10 mouse cellular contexts compared by ENCODE assay signal in the genomic region with DNA sequence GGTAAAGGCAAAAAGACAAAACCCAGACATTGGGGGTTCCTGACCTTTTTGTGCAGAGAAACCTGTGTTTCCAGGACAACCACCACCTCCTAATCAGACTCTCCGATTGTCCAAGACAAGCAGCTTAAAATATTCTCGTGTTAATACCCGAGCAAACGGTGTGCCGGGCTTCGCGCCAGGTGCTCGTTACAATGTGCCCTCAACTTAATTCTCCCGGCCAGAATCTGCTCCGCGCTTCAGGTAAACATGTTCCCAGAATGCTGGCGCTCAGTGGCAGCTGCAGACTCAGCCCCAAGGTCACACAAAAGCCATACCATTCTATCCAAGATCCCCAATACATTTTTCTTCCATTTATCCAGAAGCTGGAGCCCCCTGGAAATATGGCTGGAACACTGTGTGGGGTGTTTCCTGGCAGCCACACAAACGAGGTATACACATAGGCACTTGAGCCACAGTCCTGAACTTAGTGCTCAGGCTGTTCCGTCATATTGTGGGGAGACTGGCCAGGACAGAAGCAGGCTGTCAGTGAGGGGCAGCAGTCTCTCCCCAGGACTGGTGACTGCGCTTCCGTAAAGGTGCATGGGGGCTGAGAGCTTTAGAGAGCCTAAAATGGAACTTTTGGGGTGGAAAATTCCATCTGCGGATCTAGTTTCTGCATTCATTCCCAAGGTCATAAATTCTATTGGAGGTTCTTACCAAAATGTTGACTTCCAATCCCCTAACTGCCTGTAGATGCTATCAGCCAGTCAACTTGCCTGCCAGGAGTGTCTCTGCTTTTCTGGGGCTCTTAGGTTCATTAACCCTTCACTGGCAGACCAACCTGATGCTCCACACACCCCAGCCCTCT. TPM values are rescaled to one million over a fixed set of nuclear protein-coding genes. Genes with fewer than 3 reads are reported as not detected.
A peak's percentile ranks its signal among the peaks of the same experiment; 100 is the strongest.
DNase-seq lines count a peak whose midpoint lies in the region; ATAC-seq lines count a peak whose summit lies in the region.
"Had no signal": no experiment of that assay in that cellular context is flagged by ENCODE, and none has a peak within 500 bp of the region (broad histone marks: within the 10 kb centered on the region; RNA-seq: fewer than 3 reads in every experiment).

No protein-coding gene starts in this region.

- peak overlapping the region; percentile 49; the same call in 1 of the 2 replicates for H3K9ac ChIP-seq in lung, embryonic 16.5 days (ENCODE audit: low read length)
- no peak overlapping the region for H3K9ac ChIP-seq in limb, embryonic 15.5 days
- H3K9ac ChIP-seq: neural tube, embryonic 12.5 days had no signal

- H3K9me3 ChIP-seq in lung, embryonic 16.5 days (ENCODE audit: control insufficient read depth, low read length): no peaks in the 10 kb centered on the region
- no peaks in the 10 kb centered on the region for H3K9me3 ChIP-seq in limb, embryonic 15.5 days
- H3K9me3 ChIP-seq: neural tube, embryonic 12.5 days had no signal

- no peaks in the 10 kb centered on the region for H3K27me3 ChIP-seq in lung, embryonic 16.5 days (ENCODE audit: control insufficient read depth, insufficient read depth, low read depth, low read length)
- no peaks in the 10 kb centered on the region for H3K27me3 ChIP-seq in limb, embryonic 15.5 days
- H3K27me3 ChIP-seq: neural tube, embryonic 12.5 days had no signal

- intact Hi-C loops in left cerebral cortex, postnatal 36 days (cut with DNase I): no loop called here

- H3K27ac ChIP-seq in lung, embryonic 16.5 days (ENCODE audit: low read length): peak overlapping the region; percentile 85
- peak overlapping the region; percentile 77 for H3K27ac ChIP-seq in limb, embryonic 15.5 days
- H3K27ac ChIP-seq: neural tube, embryonic 12.5 days had no signal

- DNase-seq in cerebellum, postnatal 25 days: peak; percentile 52 to 68
- DNase-seq in cerebellum, adult 8-10 months: no peak
- DNase-seq in lung, postnatal 10 days: no peak
- peak; percentile 71 for DNase-seq in kidney, adult 18-20 months
- no peak for DNase-seq in left cerebral cortex, postnatal 36 days (ENCODE audit: low spot score in 2 of 2)
- no peak for DNase-seq in gastrocnemius, adult 18-20 months (ENCODE audit: low spot score)
- DNase-seq: B cell, adult 2 months had no signal

- H3K36me3 ChIP-seq in lung, embryonic 16.5 days (ENCODE audit: control insufficient read depth, insufficient read depth, low read length): no peaks in the 10 kb centered on the region
- no peaks in the 10 kb centered on the region for H3K36me3 ChIP-seq in limb, embryonic 15.5 days
- H3K36me3 ChIP-seq: neural tube, embryonic 12.5 days had no signal

- WGBS in lung, embryonic 16.5 days: 43% methylated on average over 17 of the region's 17 CpGs
- 32% methylated on average over 17 of the region's 17 CpGs for WGBS in limb, embryonic 15.5 days

- peak overlapping the region; percentile 8; the same call in 1 of the 2 replicates for H3K4me2 ChIP-seq in lung, embryonic 16.5 days (ENCODE audit: low read depth, low read length)
- H3K4me2 ChIP-seq in limb, embryonic 15.5 days: peak overlapping the region; percentile 27
- H3K4me2 ChIP-seq: neural tube, embryonic 12.5 days had no signal

- ATAC-seq in lung, embryonic 16.5 days (ENCODE audit: low read depth): peak; percentile 49; the same call in 1 of the 2 replicates
- peak; percentile 80 for ATAC-seq in limb, embryonic 15.5 days (ENCODE audit: insufficient number of reproducible peaks, low FRiP score, low TSS enrichment, low read depth)

- H3K4me1 ChIP-seq in lung, embryonic 16.5 days (replicated peaks; ENCODE audit: control insufficient read depth, insufficient read depth, low read length): peaks cover 12% of the 10 kb centered on the region
- H3K4me1 ChIP-seq in limb, embryonic 15.5 days: peaks cover 19% of the 10 kb centered on the region

- H3K4me3 ChIP-seq in lung, embryonic 16.5 days (ENCODE audit: low read length): no peak overlapping the region
- no peak overlapping the region for H3K4me3 ChIP-seq in limb, embryonic 15.5 days
- H3K4me3 ChIP-seq: neural tube, embryonic 12.5 days had no signal

RNA-seq across cellular contexts. Expression of a gene that starts 32.3 kb away (rescaled TPM):
- 5.0 and 5.3 TPM in 2 replicates for polyA plus RNA-seq in lung, embryonic 16.5 days (2015; fragmentation: Nextera tagmentation; extraction: Ambion mirVana)
- 3.9 and 4.1 TPM in 2 replicates for polyA plus RNA-seq in limb, embryonic 15.5 days (2015; fragmentation: Nextera tagmentation; extraction: Ambion mirVana)
- 100 to 1,000 TPM; 769 to 808 TPM for total RNA-seq in left cerebral cortex, postnatal 36 days (2021)
- under 1 TPM; 0.41 to 0.88 TPM for total RNA-seq in gastrocnemius, adult 18-20 months (2021)

Comparison
In these comparisons a context has a peak if more than half of its experiments do, and no peak if none do; other contexts are left out.
1. DNase-seq: peak in cerebellum, postnatal 25 days (2 of 2) and kidney, adult 18-20 months (single experiment); none in cerebellum, adult 8-10 months (single experiment), lung, postnatal 10 days (single experiment), left cerebral cortex, postnatal 36 days (0 of 2) and gastrocnemius, adult 18-20 months (single experiment).
2. RNA of a gene that starts 32.3 kb away (total RNA-seq): 769 to 808 TPM in left cerebral cortex, postnatal 36 days; 0.41 to 0.88 TPM in gastrocnemius, adult 18-20 months; every median in the first group is over 100 times any median in the second.